Comparison of ENCODE assay signal across 8 mouse cellular contexts in the genomic region with DNA sequence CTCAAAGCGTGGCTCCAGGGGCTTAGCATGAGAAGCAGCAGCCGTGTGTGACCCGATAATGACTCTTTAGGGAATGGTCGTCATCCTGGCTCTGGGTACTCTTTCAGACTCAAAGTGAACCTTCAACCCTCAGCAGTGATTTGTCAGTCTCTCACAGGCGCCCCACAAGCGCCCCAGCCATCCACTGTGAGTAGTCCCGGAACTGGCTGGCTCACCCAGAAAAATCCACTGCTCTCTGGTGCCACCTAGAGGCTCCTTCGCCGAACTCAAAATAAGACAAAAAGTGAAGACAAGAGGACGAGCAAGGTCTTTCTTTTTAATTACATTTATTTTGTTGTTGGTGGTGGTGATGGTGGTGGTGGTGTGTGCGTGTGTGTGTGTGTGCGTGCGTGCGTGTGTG. TPM values are rescaled to one million over a fixed set of nuclear protein-coding genes. Genes with fewer than 3 reads are reported as not detected.
DNase-seq lines count a peak whose midpoint lies in the region; ATAC-seq and TF ChIP-seq lines count a peak whose summit lies in the region.

No protein-coding gene starts in this region.

- no peak overlapping the region for H3K27ac ChIP-seq in heart, adult 2 months
- no peak overlapping the region for H3K27ac ChIP-seq in forebrain, embryonic 14.5 days (ENCODE audit: low read depth, low read length)
- 0 out of 2 replicates have a peak overlapping the region, but pooled peaks have one; percentile 46 for H3K27ac ChIP-seq in midbrain, embryonic 10.5 days (replicated peaks)
- H3K27ac ChIP-seq in small intestine, adult 2 months (ENCODE audit: insufficient read depth, low read depth, low read length): no peak overlapping the region

- no peak overlapping the region for H3K9ac ChIP-seq in heart, adult 2 months (ENCODE audit: low read depth, low read length)
- H3K9ac ChIP-seq in forebrain, embryonic 14.5 days (ENCODE audit: low read length): peak overlapping the region; percentile 1; the same call in 1 of the 2 replicates

- TF ChIP-seq POLR2A in heart, adult 2 months (IDR thresholded peaks at IDR 0.05; ENCODE audit: insufficient read depth, low read depth, low read length): no peak
- TF ChIP-seq POLR2A in small intestine, adult 2 months (IDR thresholded peaks at IDR 0.05; ENCODE audit: low read depth, low read length): no peak

- intact Hi-C loops in heart, adult 2 months (cut with DNase I): loop anchor here (5.0 to 10.0 kb wide), 2 partner anchors 236 to 449 kb away; no protein-coding TSS in a partner anchor
- intact Hi-C loops in left cerebral cortex, postnatal 36 days (cut with DNase I): no loop called here

- H3K4me1 ChIP-seq in heart, adult 2 months (ENCODE audit: control insufficient read depth, insufficient read depth, low read length): no peaks in the 10 kb centered on the region; the same call in 1 of the 2 replicates
- H3K4me1 ChIP-seq in forebrain, embryonic 14.5 days (ENCODE audit: control insufficient read depth, insufficient read depth, low read length): no peaks in the 10 kb centered on the region
- H3K4me1 ChIP-seq in midbrain, embryonic 10.5 days: peaks cover 21% of the 10 kb centered on the region
- H3K4me1 ChIP-seq in small intestine, adult 2 months (ENCODE audit: control insufficient read depth, insufficient read depth, insufficient read length, low read length): no peaks in the 10 kb centered on the region

- H3K79me2 ChIP-seq in heart, adult 2 months (replicated peaks; ENCODE audit: control insufficient read depth, insufficient read depth, low read length): no peaks in the 10 kb centered on the region

- H3K4me3 ChIP-seq in heart, adult 2 months: no peak overlapping the region
- no peak overlapping the region for H3K4me3 ChIP-seq in forebrain, embryonic 14.5 days (ENCODE audit: low read depth, low read length)
- peak overlapping the region; percentile 24; the same call in 1 of the 2 replicates for H3K4me3 ChIP-seq in midbrain, embryonic 10.5 days
- H3K4me3 ChIP-seq in small intestine, adult 2 months (ENCODE audit: low read depth, low read length): no peak overlapping the region

- 16% methylated on average over 14 of the region's 14 CpGs for WGBS in heart, adult 2 months
- 17% methylated on average over 14 of the region's 14 CpGs for WGBS in forebrain, embryonic 14.5 days
- WGBS in midbrain, embryonic 10.5 days: 19% methylated on average over 14 of the region's 14 CpGs
- 14% methylated on average over 14 of the region's 14 CpGs for WGBS in small intestine, adult 2 months

- TF ChIP-seq CTCF in heart, adult 2 months (IDR thresholded peaks at IDR 0.05): peak; percentile 77
- peak; percentile 56; the same call in 1 of the 2 replicates for TF ChIP-seq CTCF in small intestine, adult 2 months (IDR thresholded peaks at IDR 0.05; ENCODE audit: extremely low read depth, insufficient read length, insufficient replicate concordance, low read depth, low read length)

- ATAC-seq in forebrain, embryonic 14.5 days: peak; percentile 57; the same call in 1 of the 2 replicates
- ATAC-seq in inflammation-experienced regulatory T-cells, adult 6 months: peak; percentile 67

- no peak for TF ChIP-seq EP300 in heart, adult 2 months (IDR thresholded peaks at IDR 0.05; ENCODE audit: insufficient read depth, low read depth, low read length)

- no peaks in the 10 kb centered on the region for H3K27me3 ChIP-seq in heart, adult 2 months (ENCODE audit: control insufficient read depth, insufficient read depth, low read length)
- no peaks in the 10 kb centered on the region for H3K27me3 ChIP-seq in forebrain, embryonic 14.5 days (replicated peaks; ENCODE audit: control insufficient read depth, insufficient read depth, low read length)
- H3K27me3 ChIP-seq in midbrain, embryonic 10.5 days (ENCODE audit: low read depth, poor library complexity, severe bottlenecking): no peaks in the 10 kb centered on the region
- H3K27me3 ChIP-seq in small intestine, adult 2 months (ENCODE audit: control insufficient read depth, insufficient read depth, low read length): no peaks in the 10 kb centered on the region

- no peaks in the 10 kb centered on the region for H3K36me3 ChIP-seq in heart, adult 2 months (ENCODE audit: control insufficient read depth, insufficient read depth, low read length)
- no peaks in the 10 kb centered on the region for H3K36me3 ChIP-seq in forebrain, embryonic 14.5 days (ENCODE audit: control insufficient read depth, insufficient read depth, low read length)
- no peaks in the 10 kb centered on the region for H3K36me3 ChIP-seq in midbrain, embryonic 10.5 days
- no peaks in the 10 kb centered on the region for H3K36me3 ChIP-seq in small intestine, adult 2 months (ENCODE audit: control insufficient read depth, insufficient read depth, low read length)

- peak overlapping the region; percentile 6; the same call in 1 of the 2 replicates for H3K4me2 ChIP-seq in forebrain, embryonic 14.5 days (ENCODE audit: low read length)

- peak; percentile 42 to 74 for DNase-seq in heart, adult 2 months
- no peak for DNase-seq in heart, adult 11 months
- DNase-seq in cerebellum, adult 11-12 months: peak; percentile 16
- DNase-seq in forebrain, embryonic 14.5 days (ENCODE audit: low spot score): peak; percentile 86
- DNase-seq in left cerebral cortex, postnatal 36 days (ENCODE audit: low spot score in 2 of 2): peak; percentile 70 to 79
- DNase-seq in midbrain, embryonic 10.5 days (ENCODE audit: low spot score): peak; percentile 82

- no peaks in the 10 kb centered on the region for H3K9me3 ChIP-seq in forebrain, embryonic 14.5 days (replicated peaks; ENCODE audit: control insufficient read depth, low read length)
- peaks cover 6% of the 10 kb centered on the region; the same call in 1 of the 2 replicates for H3K9me3 ChIP-seq in midbrain, embryonic 10.5 days (replicated peaks)

RNA-seq across cellular contexts. Expression of gene Rimbp2, which starts 18.0 kb away (rescaled TPM):
- total RNA-seq in heart, adult 2 months (2021): under 1 TPM in 1 of 2 experiments, not detected in 1; 0.07 TPM
- polyA plus RNA-seq in heart, adult 2 months (2012; rRNA removed): 0.06 and 0.15 TPM in 2 replicates
- polyA plus RNA-seq in forebrain, embryonic 14.5 days (2014; fragmentation: Nextera tagmentation; extraction: Ambion mirVana): 2.2 and 3.4 TPM in 2 replicates
- not detected for polyA plus RNA-seq in inflammation-experienced regulatory T-cells, adult 6 months (2017; shearing (Covaris generic))
- total RNA-seq in left cerebral cortex, postnatal 36 days (2021): 100 to 1,000 TPM; 128 to 150 TPM
- polyA plus RNA-seq in midbrain, embryonic 10.5 days (2016; fragmentation: Nextera tagmentation; extraction: Ambion mirVana): 0.42 and 0.76 TPM in 2 replicates
- polyA plus RNA-seq in small intestine, adult 2 months (2012; rRNA removed): 0.94 and 1.1 TPM in 2 replicates

RNA-seq across cellular contexts. Expression of gene Stx2, which starts 37.1 kb away (rescaled TPM):
- total RNA-seq in heart, adult 2 months (2021): 10 to 100 TPM; 12.0 to 14.2 TPM
- polyA plus RNA-seq in heart, adult 2 months (2012; rRNA removed): 17.1 and 24.2 TPM in 2 replicates
- 13.9 and 16.9 TPM in 2 replicates for polyA plus RNA-seq in forebrain, embryonic 14.5 days (2014; fragmentation: Nextera tagmentation; extraction: Ambion mirVana)
- 1 to 10 TPM; 1.1 to 2.3 (median 1.9) TPM for polyA plus RNA-seq in inflammation-experienced regulatory T-cells, adult 6 months (2017; shearing (Covaris generic))
- 10 to 100 TPM; 16.9 to 29.6 TPM for total RNA-seq in left cerebral cortex, postnatal 36 days (2021)
- 26.5 and 26.6 TPM in 2 replicates for polyA plus RNA-seq in midbrain, embryonic 10.5 days (2016; fragmentation: Nextera tagmentation; extraction: Ambion mirVana)
- polyA plus RNA-seq in small intestine, adult 2 months (2012; rRNA removed): 4.7 and 5.8 TPM in 2 replicates

RNA-seq across cellular contexts. Expression of gene Ran, which starts 48.6 kb away (rescaled TPM):
- total RNA-seq in heart, adult 2 months (2021): 10 to 100 TPM; 88.2 to 99.2 TPM
- 44.4 and 58.1 TPM in 2 replicates for polyA plus RNA-seq in heart, adult 2 months (2012; rRNA removed)
- 595 and 632 TPM in 2 replicates for polyA plus RNA-seq in forebrain, embryonic 14.5 days (2014; fragmentation: Nextera tagmentation; extraction: Ambion mirVana)
- 100 to 1,000 TPM; 221 to 494 (median 253) TPM for polyA plus RNA-seq in inflammation-experienced regulatory T-cells, adult 6 months (2017; shearing (Covaris generic))
- total RNA-seq in left cerebral cortex, postnatal 36 days (2021): 100 to 1,000 TPM; 144 to 159 TPM
- polyA plus RNA-seq in midbrain, embryonic 10.5 days (2016; fragmentation: Nextera tagmentation; extraction: Ambion mirVana): 965 and 1,091 TPM in 2 replicates
- 34.1 and 38.4 TPM in 2 replicates for polyA plus RNA-seq in small intestine, adult 2 months (2012; rRNA removed)
